Mouse (Mus musculus): ENCODE results near the gene Bfsp1. TPM values are rescaled to one million over a fixed set of nuclear protein-coding genes. Genes with fewer than 3 reads are reported as not detected.

Bfsp1 gene
- polyA plus RNA-seq, 1 experiment, result 0.07 TPM

DNA sequence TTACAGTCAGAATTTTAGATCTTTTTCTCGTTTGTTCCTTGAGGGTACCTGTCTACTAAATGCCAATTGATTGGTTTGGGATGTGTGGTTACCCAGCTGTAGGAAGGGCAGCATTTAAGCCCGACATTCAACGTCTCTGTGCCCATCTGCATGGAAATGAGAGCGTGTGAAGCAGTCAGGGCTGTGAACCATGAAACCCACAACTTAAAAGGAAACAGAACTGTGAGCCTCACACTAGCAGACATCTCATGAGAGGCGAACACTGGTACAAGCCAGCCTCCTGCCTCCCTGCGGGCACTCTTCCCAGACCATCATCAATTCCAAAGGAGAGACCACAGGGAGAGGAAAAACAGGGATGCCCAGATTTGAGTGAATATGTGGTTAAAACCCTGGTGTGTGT, 22.1 kb downstream of the Bfsp1 start:
- no peaks in the 10 kb centered on the region for H3K27me3 ChIP-seq (ENCODE audit: control insufficient read depth, insufficient read depth, insufficient read length)
- no peaks in the 10 kb centered on the region for H3K79me2 ChIP-seq (ENCODE audit: control insufficient read depth, insufficient read depth)
- H3K36me3 ChIP-seq (ENCODE audit: control insufficient read depth, insufficient read depth), result no peaks in the 10 kb centered on the region
- no peak overlapping the region for H3K4me3 ChIP-seq
- H3K4me2 ChIP-seq (ENCODE audit: low read depth), result no peak overlapping the region
- no peak overlapping the region for H3ac ChIP-seq (ENCODE audit: control insufficient read depth, insufficient read length)
- TF ChIP-seq TCF3 (IDR thresholded peaks at IDR 0.05; ENCODE audit: insufficient read length, low read depth) (no peak), REST (IDR thresholded peaks at IDR 0.05; ENCODE audit: insufficient read depth, insufficient read length) (no peak), CEBPB (IDR thresholded peaks at IDR 0.05; ENCODE audit: insufficient read depth, poor library complexity, severe bottlenecking) (no peak), E2F4 (IDR thresholded peaks at IDR 0.05; ENCODE audit: insufficient read depth) (no peak), USF1 (IDR thresholded peaks at IDR 0.05; ENCODE audit: low read depth) (no peak), POLR2A (IDR thresholded peaks at IDR 0.05; ENCODE audit: insufficient read length, low read depth) (no peak), MAX (IDR thresholded peaks at IDR 0.05; ENCODE audit: low read depth) (no peak), MYOG (IDR thresholded peaks at IDR 0.05; ENCODE audit: control insufficient read depth in 1 of 3, insufficient read depth in 1 of 3, insufficient read length in 2 of 3, low read depth in 2 of 3) (no peak), TCF12 (IDR thresholded peaks at IDR 0.05; ENCODE audit: insufficient read depth, poor library complexity, severe bottlenecking) (no peak), MYOD1 (IDR thresholded peaks at IDR 0.05; ENCODE audit: control insufficient read depth in 1 of 3, insufficient read length in 2 of 3, low read depth in 2 of 3) (no peak), SRF (IDR thresholded peaks at IDR 0.05; ENCODE audit: control insufficient read depth, insufficient read length, low read depth) (no peak), POLR2AphosphoS2 (IDR thresholded peaks at IDR 0.05; ENCODE audit: insufficient read length, low read depth) (no peak)

DNA sequence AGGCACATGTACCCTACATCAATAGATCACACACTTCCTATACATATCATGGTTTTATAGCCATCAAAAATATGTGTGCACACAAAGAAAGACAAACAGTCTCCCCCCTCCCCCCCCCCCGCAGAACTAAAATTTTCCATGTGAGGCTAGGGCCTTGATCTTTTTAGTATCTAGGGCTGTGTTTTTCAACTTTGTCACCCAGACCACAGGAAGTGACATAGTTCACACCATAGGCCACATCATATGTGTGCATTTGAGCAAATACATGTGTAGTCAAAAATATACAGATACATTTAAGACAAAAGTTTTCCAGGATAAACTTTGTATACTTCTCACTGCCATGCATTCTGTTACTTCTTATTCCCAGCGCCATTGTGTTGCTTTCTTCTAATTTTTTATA, 23.5 kb downstream of the Bfsp1 start:
- H3K79me2 ChIP-seq (ENCODE audit: control insufficient read depth, insufficient read depth), result no peaks in the 10 kb centered on the region
- TF ChIP-seq TCF12 (IDR thresholded peaks at IDR 0.05; ENCODE audit: insufficient read depth, poor library complexity, severe bottlenecking), result no peak
- TF ChIP-seq USF1 (IDR thresholded peaks at IDR 0.05; ENCODE audit: low read depth), result no peak
- TF ChIP-seq MYOG (IDR thresholded peaks at IDR 0.05; ENCODE audit: control insufficient read depth in 1 of 3, insufficient read depth in 1 of 3, insufficient read length in 2 of 3, low read depth in 2 of 3), result no peak
- TF ChIP-seq SRF (IDR thresholded peaks at IDR 0.05; ENCODE audit: control insufficient read depth, insufficient read length, low read depth), result no peak
- TF ChIP-seq REST (IDR thresholded peaks at IDR 0.05; ENCODE audit: insufficient read depth, insufficient read length), result no peak
- no peak for TF ChIP-seq E2F4 (IDR thresholded peaks at IDR 0.05; ENCODE audit: insufficient read depth)
- no peak for TF ChIP-seq POLR2A (IDR thresholded peaks at IDR 0.05; ENCODE audit: insufficient read length, low read depth)
- H3K4me3 ChIP-seq, result no peak overlapping the region
- H3K27me3 ChIP-seq (ENCODE audit: control insufficient read depth, insufficient read depth, insufficient read length), result no peaks in the 10 kb centered on the region
- H3ac ChIP-seq (ENCODE audit: control insufficient read depth, insufficient read length), result no peak overlapping the region
- no peak overlapping the region for H3K4me2 ChIP-seq (ENCODE audit: low read depth)
- no peaks in the 10 kb centered on the region for H3K36me3 ChIP-seq (ENCODE audit: control insufficient read depth, insufficient read depth)

DNA sequence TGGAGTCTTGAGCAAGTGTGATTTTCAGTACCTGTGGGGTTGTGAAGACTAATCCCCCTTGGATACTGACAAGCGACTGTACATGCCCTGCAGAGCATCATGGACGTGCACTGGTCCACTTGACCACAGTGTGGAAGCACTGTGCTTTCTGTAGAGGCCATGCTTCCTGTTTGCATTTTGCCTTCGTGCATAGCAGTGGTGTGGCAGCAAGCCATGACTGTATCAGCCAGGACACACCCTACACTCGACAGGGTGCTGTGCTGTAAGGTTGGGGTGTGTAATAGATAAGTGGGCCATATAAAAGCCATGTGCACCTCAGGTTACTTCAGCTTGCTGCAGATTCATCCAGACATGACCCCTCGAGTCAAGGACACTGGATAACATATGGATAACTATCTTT, 24.3 kb downstream of the Bfsp1 start:
- Histone ChIP-seq H3K4me2 (ENCODE audit: low read depth) (no peak overlapping the region), H3K36me3 (ENCODE audit: control insufficient read depth, insufficient read depth) (no peaks in the 10 kb centered on the region), H3K79me2 (ENCODE audit: control insufficient read depth, insufficient read depth) (no peaks in the 10 kb centered on the region), H3K4me3 (no peak overlapping the region), H3K27me3 (ENCODE audit: control insufficient read depth, insufficient read depth, insufficient read length) (no peaks in the 10 kb centered on the region), H3ac (ENCODE audit: control insufficient read depth, insufficient read length) (no peak overlapping the region)
- TF ChIP-seq TCF12 (IDR thresholded peaks at IDR 0.05; ENCODE audit: insufficient read depth, poor library complexity, severe bottlenecking) (no peak), POLR2AphosphoS2 (IDR thresholded peaks at IDR 0.05; ENCODE audit: insufficient read length, low read depth) (no peak), TCF3 (IDR thresholded peaks at IDR 0.05; ENCODE audit: insufficient read length, low read depth) (no peak), REST (IDR thresholded peaks at IDR 0.05; ENCODE audit: insufficient read depth, insufficient read length) (no peak), MAX (IDR thresholded peaks at IDR 0.05; ENCODE audit: low read depth) (no peak), USF1 (IDR thresholded peaks at IDR 0.05; ENCODE audit: low read depth) (no peak), MYOG (IDR thresholded peaks at IDR 0.05; ENCODE audit: control insufficient read depth in 1 of 3, insufficient read depth in 1 of 3, insufficient read length in 2 of 3, low read depth in 2 of 3) (no peak), CEBPB (IDR thresholded peaks at IDR 0.05; ENCODE audit: insufficient read depth, poor library complexity, severe bottlenecking) (no peak), SRF (IDR thresholded peaks at IDR 0.05; ENCODE audit: control insufficient read depth, insufficient read length, low read depth) (no peak), POLR2A (IDR thresholded peaks at IDR 0.05; ENCODE audit: insufficient read length, low read depth) (no peak), MYOD1 (IDR thresholded peaks at IDR 0.05; ENCODE audit: control insufficient read depth in 1 of 3, insufficient read length in 2 of 3, low read depth in 2 of 3) (no peak), E2F4 (IDR thresholded peaks at IDR 0.05; ENCODE audit: insufficient read depth) (no peak)

DNA sequence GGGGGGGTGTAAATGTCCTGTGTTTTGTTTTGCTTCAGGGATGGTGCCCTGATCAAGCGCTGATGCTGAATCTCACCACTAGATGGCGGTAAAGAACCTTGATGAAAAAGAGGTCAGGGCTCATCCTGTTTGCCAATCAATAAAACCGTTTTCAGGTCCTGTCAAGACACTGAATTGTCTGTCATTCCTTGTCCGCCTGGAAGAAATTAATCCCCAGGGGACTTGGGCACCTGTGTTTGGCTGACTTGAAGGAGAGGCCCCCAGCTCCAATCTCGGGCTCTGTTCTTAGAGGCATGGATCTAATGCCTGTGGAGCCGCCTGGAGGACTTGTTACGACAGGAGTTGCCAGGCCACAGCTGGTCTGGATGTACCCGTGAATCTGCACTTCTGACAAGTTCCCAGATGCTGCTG, 25.7 kb downstream of the Bfsp1 start:
- Histone ChIP-seq H3K36me3 (ENCODE audit: control insufficient read depth, insufficient read depth) (no peaks in the 10 kb centered on the region), H3K4me2 (ENCODE audit: low read depth) (peak overlapping the region; percentile 92), H3K27me3 (ENCODE audit: control insufficient read depth, insufficient read depth, insufficient read length) (no peaks in the 10 kb centered on the region), H3K4me3 (no peak overlapping the region), H3K79me2 (ENCODE audit: control insufficient read depth, insufficient read depth) (no peaks in the 10 kb centered on the region), H3ac (ENCODE audit: control insufficient read depth, insufficient read length) (no peak overlapping the region)
- no peak for TF ChIP-seq CEBPB (IDR thresholded peaks at IDR 0.05; ENCODE audit: insufficient read depth, poor library complexity, severe bottlenecking)
- no peak for TF ChIP-seq TCF3 (IDR thresholded peaks at IDR 0.05; ENCODE audit: insufficient read length, low read depth)
- no peak for TF ChIP-seq SRF (IDR thresholded peaks at IDR 0.05; ENCODE audit: control insufficient read depth, insufficient read length, low read depth)
- no peak for TF ChIP-seq MAX (IDR thresholded peaks at IDR 0.05; ENCODE audit: low read depth)
- no peak for TF ChIP-seq MYOG (IDR thresholded peaks at IDR 0.05; ENCODE audit: control insufficient read depth in 1 of 3, insufficient read depth in 1 of 3, insufficient read length in 2 of 3, low read depth in 2 of 3)
- no peak for TF ChIP-seq MYOD1 (IDR thresholded peaks at IDR 0.05; ENCODE audit: control insufficient read depth in 1 of 3, insufficient read length in 2 of 3, low read depth in 2 of 3)
- TF ChIP-seq REST (IDR thresholded peaks at IDR 0.05; ENCODE audit: insufficient read depth, insufficient read length), result no peak
- TF ChIP-seq USF1 (IDR thresholded peaks at IDR 0.05; ENCODE audit: low read depth), result no peak
- TF ChIP-seq POLR2A (IDR thresholded peaks at IDR 0.05; ENCODE audit: insufficient read length, low read depth), result no peak
- TF ChIP-seq POLR2AphosphoS2 (IDR thresholded peaks at IDR 0.05; ENCODE audit: insufficient read length, low read depth), result no peak

DNA sequence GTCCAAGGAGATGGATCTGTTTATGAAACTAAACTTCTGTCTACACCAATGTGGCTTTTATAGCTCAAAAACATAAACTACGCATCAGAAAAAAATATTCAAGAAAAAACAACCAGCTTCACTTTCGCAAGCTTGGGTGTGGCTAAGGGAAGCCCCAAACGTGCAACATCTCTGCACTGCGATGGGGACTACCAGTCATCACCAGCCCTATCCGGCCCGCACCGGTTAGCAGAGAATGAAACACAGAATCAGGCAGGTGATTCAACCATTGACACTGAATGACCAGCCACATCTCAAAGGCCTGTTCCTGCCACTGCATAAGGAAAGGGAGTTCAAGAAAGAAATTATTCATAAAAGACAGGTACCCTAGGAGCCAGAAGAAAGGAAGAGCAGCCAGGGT, 27.2 kb downstream of the Bfsp1 start:
- no peak for TF ChIP-seq REST (IDR thresholded peaks at IDR 0.05; ENCODE audit: insufficient read depth, insufficient read length)
- TF ChIP-seq MAX (IDR thresholded peaks at IDR 0.05; ENCODE audit: low read depth), result no peak
- no peak for TF ChIP-seq TCF3 (IDR thresholded peaks at IDR 0.05; ENCODE audit: insufficient read length, low read depth)
- no peak for TF ChIP-seq MYOD1 (IDR thresholded peaks at IDR 0.05; ENCODE audit: control insufficient read depth in 1 of 3, insufficient read length in 2 of 3, low read depth in 2 of 3)
- no peak for TF ChIP-seq MYOG (IDR thresholded peaks at IDR 0.05; ENCODE audit: control insufficient read depth in 1 of 3, insufficient read depth in 1 of 3, insufficient read length in 2 of 3, low read depth in 2 of 3)
- TF ChIP-seq E2F4 (IDR thresholded peaks at IDR 0.05; ENCODE audit: insufficient read depth), result no peak
- no peak for TF ChIP-seq POLR2A (IDR thresholded peaks at IDR 0.05; ENCODE audit: insufficient read length, low read depth)
- no peak for TF ChIP-seq CEBPB (IDR thresholded peaks at IDR 0.05; ENCODE audit: insufficient read depth, poor library complexity, severe bottlenecking)
- no peak for TF ChIP-seq USF1 (IDR thresholded peaks at IDR 0.05; ENCODE audit: low read depth)
- TF ChIP-seq TCF12 (IDR thresholded peaks at IDR 0.05; ENCODE audit: insufficient read depth, poor library complexity, severe bottlenecking), result no peak
- Histone ChIP-seq H3K79me2 (ENCODE audit: control insufficient read depth, insufficient read depth) (no peaks in the 10 kb centered on the region), H3K36me3 (ENCODE audit: control insufficient read depth, insufficient read depth) (no peaks in the 10 kb centered on the region), H3K27me3 (ENCODE audit: control insufficient read depth, insufficient read depth, insufficient read length) (no peaks in the 10 kb centered on the region), H3K4me2 (ENCODE audit: low read depth) (no peak overlapping the region), H3K4me3 (no peak overlapping the region), H3ac (ENCODE audit: control insufficient read depth, insufficient read length) (no peak overlapping the region)
